Mouse (Mus musculus): ENCODE results near the gene Tmem179b.

DNA sequence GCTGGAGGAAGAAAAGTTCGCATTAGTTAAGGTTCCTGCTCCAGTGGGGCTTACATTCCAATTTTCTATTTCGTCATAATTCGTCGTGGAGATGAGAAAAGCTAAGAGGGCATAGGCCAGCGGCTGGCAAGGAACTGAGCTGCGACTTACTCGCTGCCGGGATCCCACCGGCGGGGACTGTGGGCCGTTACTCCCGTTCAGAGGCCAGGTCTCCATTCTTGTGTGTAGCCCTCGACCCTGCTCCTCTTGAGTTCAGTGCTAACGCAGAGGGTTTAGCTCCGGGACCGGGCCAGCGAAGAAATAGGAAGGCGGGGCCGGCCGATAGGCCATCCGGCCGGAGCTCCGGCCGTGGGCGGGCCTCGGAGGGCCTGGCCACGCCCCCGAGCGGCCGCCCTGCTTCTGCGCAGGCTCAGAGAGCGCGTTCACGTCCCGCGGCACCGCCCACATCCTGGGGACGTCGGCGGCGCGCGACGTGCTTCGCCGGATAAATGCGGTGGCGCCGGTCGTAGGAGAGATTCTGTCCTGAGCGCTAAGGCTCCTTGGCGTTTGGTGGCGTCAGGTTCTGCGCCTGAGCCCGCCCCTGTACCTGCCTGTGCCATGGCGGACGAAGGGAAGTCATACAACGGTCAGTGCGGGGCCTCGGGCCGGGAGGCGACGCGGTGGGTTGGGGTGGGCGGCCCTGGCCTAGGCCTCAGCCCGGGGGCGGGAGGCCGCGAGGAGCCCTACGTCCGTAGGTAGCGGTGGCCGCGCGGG is 17.5 kb downstream of the Tmem179b start, which contains the start of gene Nxf1:
- TF ChIP-seq CTCF (IDR thresholded peaks at IDR 0.05; ENCODE audit: low read depth) (no peak), EP300 (IDR thresholded peaks at IDR 0.05; ENCODE audit: low read depth) (0 out of 2 replicates have a peak, but pooled peaks have one; percentile 22)

Measured in heart, postnatal 0 days (tissue).